Mouse (Mus musculus) bone marrow macrophage, adult 2 months (primary cell): ENCODE measurements around the gene Babam2.

ENCODE experiments used
- CTCF ChIP-seq: IDR thresholded peaks from 2 replicates; pipeline ENCODE4 v1.5.1; 2012; ENCODE audit warnings: low read depth, mild to moderate bottlenecking, low read length, moderate library complexity
- POLR2A ChIP-seq: IDR thresholded peaks from 2 replicates; pipeline ENCODE4 v1.6.1; 2012; ENCODE audit warnings: mild to moderate bottlenecking, low read depth, low read length, borderline replicate concordance

DNA sequence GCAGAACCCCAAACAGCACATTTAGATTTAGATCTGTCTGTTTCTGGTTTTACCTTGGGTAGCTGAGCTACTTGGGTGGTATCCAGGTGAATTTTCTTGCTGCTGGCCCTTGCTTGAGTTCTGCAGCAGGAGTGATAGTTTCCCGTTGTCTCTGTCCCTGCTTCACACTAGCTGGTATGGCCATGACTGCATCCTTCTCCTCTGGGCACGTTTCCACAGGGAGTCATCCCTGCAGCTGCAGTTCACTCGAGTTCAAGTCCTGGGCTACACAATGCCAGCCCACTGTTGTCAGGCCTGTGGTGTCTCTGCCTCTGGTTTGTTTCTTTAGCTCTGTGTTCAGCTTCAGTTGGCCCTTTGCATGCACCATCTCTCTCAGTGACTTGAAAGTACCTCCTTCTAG, 239.0 kb downstream of the Babam2 start:
- TF ChIP-seq POLR2A (no peak), CTCF (no peak)
